Mouse (Mus musculus) MEL (cell line): Measurements from ENCODE around the gene Llgl2.

Experiments
- EP300 ChIP-seq, 2 experiments: IDR thresholded peaks; 2 replicates each; pipeline ENCODE4 v1.6.1; 2011; ENCODE audit warnings: improper control_type of control experiment in 2 of 2, low read length in 2 of 2, low read depth in 1 of 2, mild to moderate bottlenecking in 1 of 2
- ZKSCAN1 ChIP-seq: IDR thresholded peaks from 2 replicates; pipeline ENCODE4 v1.6.1; 2012; ENCODE audit warnings: low read depth, mild to moderate bottlenecking, inconsistent platforms, low read length, improper control_type of control experiment, moderate library complexity

- TF ChIP-seq EP300 (IDR thresholded peaks at IDR 0.05; ENCODE audit: low read depth in 1 of 2, low read length in 2 of 2) (no peak), ZKSCAN1 (no peak)
These were observed 34.1 kb upstream of the Llgl2 start for GRCm38 (mm10) chr11:115789787-115790186.
